Mouse (Mus musculus) cortical plate, adult 2 months (tissue): ENCODE results near the gene Gzmk. TPM values are rescaled to one million over a fixed set of nuclear protein-coding genes. Genes with fewer than 3 reads are reported as not detected.

Source experiments
- H3K27ac ChIP-seq: fragments of 200-500 bp; 2 replicates; pipeline ENCODE4 v1.5.1; 2012; ENCODE audit warnings: low read length, control low read depth, inconsistent platforms; ENCODE audit not compliant: insufficient read depth
- H3K4me1 ChIP-seq: fragments of 200-500 bp; 2 replicates; pipeline ENCODE4 v1.6.1; 2011; ENCODE audit warnings: low read length; ENCODE audit not compliant: control insufficient read depth, insufficient read depth
- H3K4me3 ChIP-seq: fragments of 200-500 bp; 2 replicates; pipeline ENCODE4 v1.5.1; 2011; ENCODE audit warnings: mild to moderate bottlenecking, low read length, control low read depth; ENCODE audit not compliant: insufficient read depth
- CTCF ChIP-seq: fragments of 200-500 bp; IDR thresholded peaks from 2 replicates; pipeline ENCODE4 v1.5.1; 2011; ENCODE audit warnings: mild to moderate bottlenecking, control low read depth, low read length; ENCODE audit not compliant: insufficient read depth; ENCODE audit errors: extremely low read depth
- POLR2A ChIP-seq: fragments of 200-500 bp; IDR thresholded peaks from 2 replicates; pipeline ENCODE4 v1.6.1; 2011; ENCODE audit warnings: mild to moderate bottlenecking, low read length, control low read depth; ENCODE audit not compliant: insufficient read depth; ENCODE audit errors: extremely low read depth
- polyA plus RNA-seq: library from polyadenylated mRNA; depleted of rRNA; stranded (reverse); fragments of >200 nt; gene quantifications from 2 replicates; pipeline ENCODE4 v1.2.3, GENCODE M21; 2012; rRNA removed

Gzmk gene
- polyA plus RNA-seq, 1 experiment = 0.17 TPM

DNA sequence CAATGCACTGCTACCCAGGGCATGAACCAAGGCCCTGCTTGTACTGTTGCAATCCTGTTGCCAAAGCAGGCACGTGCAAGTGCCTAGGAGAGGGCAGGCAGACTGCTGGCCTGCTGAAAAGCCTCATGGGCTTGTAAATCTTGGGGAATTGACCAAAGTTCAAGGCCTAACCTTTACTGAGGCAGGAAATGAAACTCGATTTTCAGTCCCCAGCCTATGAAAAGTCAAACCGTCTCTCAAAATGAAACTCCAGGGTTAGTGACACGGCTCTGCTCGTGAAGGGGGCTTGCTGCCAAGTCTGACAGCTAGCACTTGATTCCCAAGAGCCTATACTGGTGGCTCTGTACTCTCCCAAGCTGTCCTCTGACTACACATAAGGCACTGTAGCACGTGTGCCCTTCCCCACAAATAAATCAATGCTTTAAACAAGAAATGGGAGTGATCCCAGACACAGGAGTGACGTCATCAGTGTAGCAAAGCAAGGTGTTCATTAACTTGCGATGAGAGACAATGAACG is 57.6 kb downstream of the Gzmk start:
- Histone ChIP-seq H3K27ac (no peak overlapping the region), H3K4me3 (no peak overlapping the region), H3K4me1 (no peaks in the 10 kb centered on the region)
- no peak for TF ChIP-seq CTCF
- no peak for TF ChIP-seq POLR2A

DNA sequence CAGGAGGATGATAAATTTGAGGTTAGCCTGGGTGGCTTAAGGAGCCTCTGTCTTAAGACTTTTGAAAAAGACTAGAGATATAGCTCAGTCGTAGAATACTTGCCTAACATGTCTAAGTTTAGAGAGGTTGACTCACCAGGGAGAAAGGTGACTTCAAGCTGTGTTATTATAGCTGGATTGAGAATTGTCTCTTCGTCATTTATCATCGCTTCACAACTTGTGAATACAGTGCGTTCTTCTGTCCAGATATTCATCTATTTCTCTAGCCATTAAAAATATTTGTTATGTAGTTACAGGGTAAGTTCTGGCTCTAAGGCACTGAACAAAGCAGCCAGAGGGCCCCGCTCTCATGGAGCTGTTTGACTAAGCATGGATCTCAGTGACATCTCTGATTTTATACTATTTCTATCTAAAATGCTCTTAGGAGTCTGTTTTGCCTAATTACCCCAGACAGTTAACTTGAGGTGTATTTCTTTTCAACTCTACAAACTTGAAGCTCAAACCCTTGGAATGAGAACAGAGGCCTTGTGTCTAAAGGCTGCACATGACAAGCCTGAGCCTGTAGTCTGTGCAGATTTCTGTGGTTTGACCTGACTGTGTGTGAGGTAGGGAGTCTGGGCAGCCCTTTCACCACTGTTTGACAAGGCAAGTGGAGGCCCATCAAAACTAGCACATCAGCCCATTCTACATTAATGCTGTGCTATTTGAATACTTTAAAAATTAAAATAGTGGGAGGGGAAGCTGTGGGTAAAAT is 61.3 kb downstream of the Gzmk start:
- TF ChIP-seq CTCF (no peak), POLR2A (no peak)
- Histone ChIP-seq H3K4me1 (no peaks in the 10 kb centered on the region), H3K27ac (no peak overlapping the region), H3K4me3 (no peak overlapping the region)

DNA sequence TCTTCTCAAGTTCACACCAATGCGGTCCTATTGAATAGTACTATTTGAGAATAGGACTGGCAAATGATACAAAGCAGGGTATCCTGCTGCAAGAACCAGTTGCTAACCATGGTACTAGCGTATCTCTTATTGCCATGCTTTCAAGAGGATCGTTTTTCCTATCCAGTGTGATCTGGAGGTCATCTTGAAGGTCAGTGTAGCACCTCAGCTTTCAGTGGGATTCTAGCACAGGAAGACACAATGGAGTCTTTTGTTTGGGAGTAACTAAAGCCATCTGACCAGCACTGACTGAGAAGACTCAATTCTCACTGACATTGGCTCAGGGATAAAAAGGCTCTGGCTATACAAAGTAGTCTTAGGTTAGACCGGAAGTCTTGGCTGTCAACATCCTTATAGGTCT is 74.2 kb downstream of the Gzmk start:
- TF ChIP-seq POLR2A = no peak
- no peak for TF ChIP-seq CTCF
- Histone ChIP-seq H3K4me3 (no peak overlapping the region), H3K27ac (no peak overlapping the region), H3K4me1 (no peaks in the 10 kb centered on the region)

DNA sequence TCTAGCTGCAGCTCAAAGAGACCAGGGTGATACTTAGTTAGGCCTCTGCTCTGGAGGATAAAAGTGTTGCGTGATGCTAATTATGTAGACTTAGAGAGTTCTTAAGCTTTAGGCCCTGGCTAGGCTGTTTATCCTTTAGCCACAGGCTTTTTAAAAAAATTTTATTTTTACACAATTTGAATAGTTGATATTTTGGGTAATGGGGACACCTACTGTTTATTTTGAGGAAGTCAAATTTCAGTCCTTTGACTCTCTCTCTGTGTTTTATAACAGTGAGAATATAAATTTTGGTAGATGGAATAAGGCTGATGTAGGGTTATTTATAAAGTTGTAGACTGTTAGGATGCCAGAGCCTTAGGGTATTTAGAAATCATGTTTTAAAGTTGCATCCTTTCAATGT is 86.1 kb downstream of the Gzmk start:
- Histone ChIP-seq H3K27ac (no peak overlapping the region), H3K4me1 (no peaks in the 10 kb centered on the region), H3K4me3 (no peak overlapping the region)
- TF ChIP-seq POLR2A (no peak), CTCF (no peak)

DNA sequence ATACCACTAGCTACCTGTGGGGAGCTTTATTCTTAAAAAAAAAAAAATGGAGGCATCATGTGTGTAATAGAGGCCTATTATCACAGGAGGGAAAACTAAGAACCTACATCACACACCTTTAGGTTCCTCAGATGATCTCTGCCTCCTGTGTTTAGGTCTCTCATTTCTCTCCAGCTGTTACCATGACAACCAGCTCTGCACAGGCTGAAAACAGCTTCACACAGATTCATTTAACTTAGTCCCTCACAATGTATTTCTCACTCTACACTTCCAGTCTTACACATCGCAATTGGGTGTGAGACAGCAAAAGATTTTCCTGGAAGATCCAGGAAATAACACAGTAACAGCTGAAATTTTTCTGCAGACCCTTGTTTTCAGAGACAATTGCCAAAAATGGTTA is 95.7 kb downstream of the Gzmk start:
- TF ChIP-seq CTCF (no peak), POLR2A (no peak)
- H3K27ac ChIP-seq = no peak overlapping the region
- no peaks in the 10 kb centered on the region for H3K4me1 ChIP-seq
- H3K4me3 ChIP-seq = no peak overlapping the region

Other genes starting within 250 kb of the Gzmk start
- 1.8 and 2.7 TPM in 2 replicates for gene Ccno, start 238.1 kb downstream of the Gzmk start, polyA plus RNA-seq
- 0.10 and 0.13 TPM in 2 replicates for gene Mcidas, start 232.1 kb downstream of the Gzmk start, polyA plus RNA-seq
- 0.08 TPM in 1 of 2 replicates, not detected in the other for gene Cdc20b, start 190.8 kb downstream of the Gzmk start, polyA plus RNA-seq
- 10.4 and 10.7 TPM in 2 replicates for gene Gpx8, start 179.5 kb downstream of the Gzmk start, polyA plus RNA-seq
- gene Gzma, start 124.9 kb downstream of the Gzmk start, polyA plus RNA-seq = 0.13 and 0.51 TPM in 2 replicates
- gene Esm1, start 16.2 kb downstream of the Gzmk start, polyA plus RNA-seq = 0.09 and 0.17 TPM in 2 replicates
- gene BC067074, start 67.3 kb upstream of the Gzmk start, polyA plus RNA-seq = 0.89 and 1.1 TPM in 2 replicates